Mouse (Mus musculus) retina, postnatal 7 days (tissue): ENCODE measurements around the gene Atp13a3.
"Not testable (repeated sequence)": the region's sequence is repeated elsewhere in the genome, so short reads cannot be mapped to it uniquely, and the experiment has no call there.

Experiments used
- DNase-seq: peaks from one replicate; pipeline ENCODE4 v3.0.0-alpha.2; 2012; ENCODE audit warnings: low read depth, low spot score

The Atp13a3 gene

GRCm38 (mm10) chr16:30412680-30413079 is 6.9 kb upstream of the Atp13a3 start:
- DNase-seq = no peak

- no peak for DNase-seq
Measured at GRCm38 (mm10) chr16:30410914-30411313, 5.1 kb upstream of the Atp13a3 start.

GRCm38 (mm10) chr16:30407513-30407912 is 1.7 kb upstream of the Atp13a3 start:
- DNase-seq = no peak

GRCm38 (mm10) chr16:30403528-30403927 is 2.2 kb downstream of the Atp13a3 start:
- DNase-seq = no peak

- DNase-seq = peak; percentile 61
Measured at GRCm38 (mm10) chr16:30397127-30398057, 8.4 kb downstream of the Atp13a3 start.

GRCm38 (mm10) chr16:30395136-30395535 is 10.6 kb downstream of the Atp13a3 start:
- DNase-seq = no peak

- no peak for DNase-seq
Measured at GRCm38 (mm10) chr16:30390650-30391340, 15.0 kb downstream of the Atp13a3 start.

- DNase-seq = no peak
Measured at GRCm38 (mm10) chr16:30389831-30390649, 15.7 kb downstream of the Atp13a3 start.

- DNase-seq = peak; percentile 6
Measured at GRCm38 (mm10) chr16:30389210-30389684, 16.5 kb downstream of the Atp13a3 start.

- peak; percentile 84 for DNase-seq
Measured at GRCm38 (mm10) chr16:30388522-30389209, 17.1 kb downstream of the Atp13a3 start.

GRCm38 (mm10) chr16:30387871-30388460 is 17.8 kb downstream of the Atp13a3 start:
- DNase-seq = peak; percentile 9

GRCm38 (mm10) chr16:30386911-30387439 is 18.8 kb downstream of the Atp13a3 start:
- no peak for DNase-seq

GRCm38 (mm10) chr16:30385531-30385930 is 20.2 kb downstream of the Atp13a3 start:
- DNase-seq = no peak

GRCm38 (mm10) chr16:30376237-30376636 is 29.5 kb downstream of the Atp13a3 start:
- no peak for DNase-seq

GRCm38 (mm10) chr16:30374927-30375326 is 30.8 kb downstream of the Atp13a3 start:
- DNase-seq = no peak

- peak; percentile 66 for DNase-seq
Measured at GRCm38 (mm10) chr16:30374266-30374665, 31.5 kb downstream of the Atp13a3 start.

GRCm38 (mm10) chr16:30373286-30373685 is 32.5 kb downstream of the Atp13a3 start:
- DNase-seq = not testable (repeated sequence)

GRCm38 (mm10) chr16:30367395-30367794 is 38.4 kb downstream of the Atp13a3 start:
- DNase-seq = no peak

GRCm38 (mm10) chr16:30364604-30365003 is 41.2 kb downstream of the Atp13a3 start:
- no peak for DNase-seq

- no peak for DNase-seq
Measured at GRCm38 (mm10) chr16:30362528-30362927, 43.2 kb downstream of the Atp13a3 start.
